Mouse (Mus musculus): ENCODE data around the gene Myh7b.

Gene Myh7b

GRCm38 (mm10) chr2:155634562-155634961 is 23.6 kb downstream of the Myh7b start:
- no peak for DNase-seq (ENCODE audit: low read depth)

GRCm38 (mm10) chr2:155635961-155636360 is 24.9 kb downstream of the Myh7b start:
- no peak for DNase-seq (ENCODE audit: low read depth)

GRCm38 (mm10) chr2:155636881-155637280 is 25.9 kb downstream of the Myh7b start:
- no peak for DNase-seq (ENCODE audit: low read depth)

- no peak for DNase-seq (ENCODE audit: low read depth)
These were observed 26.4 kb downstream of the Myh7b start for GRCm38 (mm10) chr2:155637411-155637810.

GRCm38 (mm10) chr2:155640656-155641055 is 29.6 kb downstream of the Myh7b start:
- DNase-seq (ENCODE audit: low read depth) = peak; percentile 21

- no peak for DNase-seq (ENCODE audit: low read depth)
These were observed 30.8 kb downstream of the Myh7b start for GRCm38 (mm10) chr2:155641540-155642472.

GRCm38 (mm10) chr2:155645746-155646145 is 34.7 kb downstream of the Myh7b start:
- DNase-seq (ENCODE audit: low read depth) = no peak

- DNase-seq (ENCODE audit: low read depth) = no peak
These were observed 41.6 kb downstream of the Myh7b start for GRCm38 (mm10) chr2:155652618-155653017.

GRCm38 (mm10) chr2:155655759-155656372 is 44.9 kb downstream of the Myh7b start:
- no peak for DNase-seq (ENCODE audit: low read depth)

GRCm38 (mm10) chr2:155662390-155662789 is 51.4 kb downstream of the Myh7b start:
- no peak for DNase-seq (ENCODE audit: low read depth)

- peak; percentile 35 for DNase-seq (ENCODE audit: low read depth)
These were observed 52.1 kb downstream of the Myh7b start for GRCm38 (mm10) chr2:155663097-155663496.

- DNase-seq (ENCODE audit: low read depth) = no peak
These were observed 53.0 kb downstream of the Myh7b start for GRCm38 (mm10) chr2:155663910-155664460.

- DNase-seq (ENCODE audit: low read depth) = no peak
These were observed 56.9 kb downstream of the Myh7b start for GRCm38 (mm10) chr2:155667881-155668280.

GRCm38 (mm10) chr2:155668461-155668860 is 57.4 kb downstream of the Myh7b start:
- DNase-seq (ENCODE audit: low read depth) = no peak

GRCm38 (mm10) chr2:155671236-155671635 is 60.2 kb downstream of the Myh7b start:
- DNase-seq (ENCODE audit: low read depth) = no peak

- DNase-seq (ENCODE audit: low read depth) = no peak
These were observed 62.5 kb downstream of the Myh7b start for GRCm38 (mm10) chr2:155673546-155673945.

- DNase-seq (ENCODE audit: low read depth) = no peak
These were observed 64.1 kb downstream of the Myh7b start for GRCm38 (mm10) chr2:155675118-155675517.

- no peak for DNase-seq (ENCODE audit: low read depth)
These were observed 68.6 kb downstream of the Myh7b start for GRCm38 (mm10) chr2:155679586-155680110.

- DNase-seq (ENCODE audit: low read depth) = no peak
These were observed 69.6 kb downstream of the Myh7b start for GRCm38 (mm10) chr2:155680591-155680990.

- no peak for DNase-seq (ENCODE audit: low read depth)
These were observed 70.2 kb downstream of the Myh7b start for GRCm38 (mm10) chr2:155681194-155681593.

GRCm38 (mm10) chr2:155681874-155682273 is 70.9 kb downstream of the Myh7b start:
- DNase-seq (ENCODE audit: low read depth) = no peak

GRCm38 (mm10) chr2:155683137-155683536 is 72.1 kb downstream of the Myh7b start:
- DNase-seq (ENCODE audit: low read depth) = no peak

GRCm38 (mm10) chr2:155683821-155684220 is 72.8 kb downstream of the Myh7b start:
- DNase-seq (ENCODE audit: low read depth) = no peak
